Mouse (Mus musculus) bone marrow macrophage, adult 2 months (primary cell): ENCODE results near the gene Armc9.

ENCODE experiments used
- CTCF ChIP-seq: IDR thresholded peaks from 2 replicates; pipeline ENCODE4 v1.5.1; 2012; ENCODE audit warnings: low read depth, mild to moderate bottlenecking, low read length, moderate library complexity
- POLR2A ChIP-seq: IDR thresholded peaks from 2 replicates; pipeline ENCODE4 v1.6.1; 2012; ENCODE audit warnings: mild to moderate bottlenecking, low read depth, low read length, borderline replicate concordance

GRCm38 (mm10) chr1:86198276-86198675, 43.7 kb downstream of the Armc9 start:
- TF ChIP-seq CTCF = no peak
- TF ChIP-seq POLR2A = no peak
